Mouse (Mus musculus): ENCODE measurements around the gene Ccdc73. TPM values are rescaled to one million over a fixed set of nuclear protein-coding genes. Genes with fewer than 3 reads are reported as not detected.

Gene Ccdc73
- total and polyA plus RNA-seq, 3 experiments = 2.2 to 5.1 (median 2.2) TPM

- peak overlapping the region; percentile 86; the same call in 1 of the 2 replicates for H3K9ac ChIP-seq (ENCODE audit: insufficient read depth, low read depth)
These were observed 20.0 kb upstream of the Ccdc73 start for GRCm38 (mm10) chr2:104847645-104848044.

GRCm38 (mm10) chr2:104848235-104849161 is 19.1 kb upstream of the Ccdc73 start:
- dilution Hi-C loops (cut with MboI; ENCODE audit: extremely low pct_ligation_motif_present, extremely low pct_unique_long_range_greater_than_20kb, low sequenced_read_pairs) = no loop called here
- peak overlapping the region; percentile 59 for H3K4me2 ChIP-seq (ENCODE audit: insufficient read depth, low read depth, poor library complexity, severe bottlenecking)
- peak overlapping the region; percentile 81 to 95 (median 83) for H3K4me3 ChIP-seq (replicated peaks in 1 of 3; ENCODE audit: low read depth in 2 of 3, low read length in 2 of 3, poor library complexity in 1 of 3)
- DNase-seq (ENCODE audit: extremely low read depth) = peak; percentile 80
- no peaks in the 10 kb centered on the region for H3K79me2 ChIP-seq (replicated peaks; ENCODE audit: control insufficient read depth, extremely low read depth, insufficient read depth, poor library complexity, severe bottlenecking)
- no peaks in the 10 kb centered on the region for H3K9me3 ChIP-seq (replicated peaks; ENCODE audit: low read length)
- H3K27ac ChIP-seq (ENCODE audit: insufficient read depth, low read depth) = peak overlapping the region; percentile 93
- peak overlapping the region; percentile 86 for H3K9ac ChIP-seq (ENCODE audit: insufficient read depth, low read depth)
- in situ Hi-C loops (cut with MboI; ENCODE audit: low pct_ligation_motif_present, low pct_unique_long_range_greater_than_20kb, low sequenced_read_pairs) = no loop called here
- peaks cover 5 to 27% of the 10 kb centered on the region in 2 experiments for H3K36me3 ChIP-seq (replicated peaks in 1 of 2; ENCODE audit: control insufficient read depth in 1 of 2, insufficient read depth in 1 of 2, low read length in 1 of 2)
- peaks cover 3% of the 10 kb centered on the region for H3K27me3 ChIP-seq (replicated peaks)
- H3K4me1 ChIP-seq (ENCODE audit: control insufficient read depth in 1 of 2, insufficient read depth in 2 of 2) = peaks cover 9 to 14% of the 10 kb centered on the region in 2 experiments
- TF ChIP-seq MYC (IDR thresholded peaks at IDR 0.05; ENCODE audit: low read depth, low read length) = peak; percentile 71
- TF ChIP-seq BHLHE40 (IDR thresholded peaks at IDR 0.05; ENCODE audit: low read depth, low read length) = peak; percentile 49
- TF ChIP-seq CTCF (conservative IDR thresholded peaks at IDR 0.05 in 1 of 2, IDR thresholded peaks at IDR 0.05 in 1 of 2; ENCODE audit: low read depth in 2 of 2, low read length in 2 of 2) = no peak
- no peak for TF ChIP-seq E2F4 (IDR thresholded peaks at IDR 0.05; ENCODE audit: insufficient replicate concordance, low read depth, low read length)
- peak; percentile 83 for TF ChIP-seq MEF2A (IDR thresholded peaks at IDR 0.05; ENCODE audit: borderline replicate concordance, low read depth, low read length)
- peak; percentile 10 for TF ChIP-seq ELF1 (IDR thresholded peaks at IDR 0.05; ENCODE audit: low read depth, low read length)
- TF ChIP-seq NRF1 (IDR thresholded peaks at IDR 0.05; ENCODE audit: low read depth, low read length) = peak; percentile 3; the same call in 1 of the 2 replicates
- peak; percentile 82 for TF ChIP-seq TCF12 (IDR thresholded peaks at IDR 0.05; ENCODE audit: low read depth, low read length)
- peak; percentile 45; the same call in 1 of the 2 replicates for TF ChIP-seq CHD2 (IDR thresholded peaks at IDR 0.05; ENCODE audit: low read length)
- TF ChIP-seq ETS1 (conservative IDR thresholded peaks at IDR 0.05; ENCODE audit: low read depth, low read length) = peak; percentile 75
- no peak; the same call in 1 of the 2 replicates for TF ChIP-seq SMC3 (IDR thresholded peaks at IDR 0.05; ENCODE audit: low read depth, low read length)
- peak; percentile 34; the same call in 1 of the 2 replicates for TF ChIP-seq MAZ (IDR thresholded peaks at IDR 0.05; ENCODE audit: low read depth, low read length)
- 0 out of 2 replicates have a peak, but pooled peaks have one; percentile 52 for TF ChIP-seq TBP (conservative IDR thresholded peaks at IDR 0.05; ENCODE audit: low read depth, low read length)
- TF ChIP-seq GABPA (IDR thresholded peaks at IDR 0.05; ENCODE audit: insufficient replicate concordance, low read depth, low read length) = no peak
- peak; percentile 93 for TF ChIP-seq SIN3A (IDR thresholded peaks at IDR 0.05; ENCODE audit: low read length)
- TF ChIP-seq USF2 (conservative IDR thresholded peaks at IDR 0.05; ENCODE audit: low read depth, low read length) = no peak
- peak; percentile 52; the same call in 1 of the 2 replicates for TF ChIP-seq JUND (conservative IDR thresholded peaks at IDR 0.05; ENCODE audit: low read depth, low read length)

More at GRCm38 (mm10) chr2:104847645-104848044, 20.0 kb upstream of the Ccdc73 start:
- peaks cover 3% of the 10 kb centered on the region for H3K27me3 ChIP-seq (replicated peaks)
- H3K4me2 ChIP-seq (ENCODE audit: insufficient read depth, low read depth, poor library complexity, severe bottlenecking) = peak overlapping the region; percentile 54
- peak overlapping the region; percentile 93 for H3K27ac ChIP-seq (ENCODE audit: insufficient read depth, low read depth)
- no peaks in the 10 kb centered on the region for H3K9me3 ChIP-seq (replicated peaks; ENCODE audit: low read length)
- H3K4me1 ChIP-seq (ENCODE audit: control insufficient read depth in 1 of 2, insufficient read depth in 2 of 2) = peaks cover 6 to 14% of the 10 kb centered on the region in 2 experiments
- no peaks in the 10 kb centered on the region for H3K79me2 ChIP-seq (replicated peaks; ENCODE audit: control insufficient read depth, extremely low read depth, insufficient read depth, poor library complexity, severe bottlenecking)
- in situ Hi-C loops (cut with MboI; ENCODE audit: low pct_ligation_motif_present, low pct_unique_long_range_greater_than_20kb, low sequenced_read_pairs) (no loop called here), dilution Hi-C loops (cut with MboI; ENCODE audit: extremely low pct_ligation_motif_present, extremely low pct_unique_long_range_greater_than_20kb, low sequenced_read_pairs) (no loop called here)
- DNase-seq (ENCODE audit: extremely low read depth) = peak; percentile 83
- H3K4me3 ChIP-seq (replicated peaks in 1 of 3; ENCODE audit: low read depth in 2 of 3, low read length in 2 of 3, poor library complexity in 1 of 3) = peak overlapping the region; percentile 81 to 95 (median 83)
- peak; percentile 56 for TF ChIP-seq IRF4 (IDR thresholded peaks at IDR 0.05; ENCODE audit: low read depth, low read length)
- TF ChIP-seq ZC3H11A (IDR thresholded peaks at IDR 0.05; ENCODE audit: low read depth, low read length) = no peak
- TF ChIP-seq SMC3 (IDR thresholded peaks at IDR 0.05; ENCODE audit: low read depth, low read length) = peak; percentile 59
- peak; percentile 15; the same call in 1 of the 2 replicates for TF ChIP-seq ELF1 (IDR thresholded peaks at IDR 0.05; ENCODE audit: low read depth, low read length)
- peak; percentile 37 to 75; a peak in 3 of 4 replicates for TF ChIP-seq CTCF (conservative IDR thresholded peaks at IDR 0.05 in 1 of 2, IDR thresholded peaks at IDR 0.05 in 1 of 2; ENCODE audit: low read depth in 2 of 2, low read length in 2 of 2)
- TF ChIP-seq CHD2 (IDR thresholded peaks at IDR 0.05; ENCODE audit: low read length) = 0 out of 2 replicates have a peak, but pooled peaks have one; percentile 21
- TF ChIP-seq TBP (conservative IDR thresholded peaks at IDR 0.05; ENCODE audit: low read depth, low read length) = 0 out of 2 replicates have a peak, but pooled peaks have one; percentile 56
- TF ChIP-seq UBTF (IDR thresholded peaks at IDR 0.05; ENCODE audit: low read depth, low read length) = no peak
- TF ChIP-seq ZKSCAN1 (IDR thresholded peaks at IDR 0.05; ENCODE audit: borderline replicate concordance, low read depth, low read length) = no peak
- peak; percentile 57; the same call in 1 of the 2 replicates for TF ChIP-seq BHLHE40 (IDR thresholded peaks at IDR 0.05; ENCODE audit: low read depth, low read length)
- peak; percentile 36 for TF ChIP-seq RAD21 (IDR thresholded peaks at IDR 0.05; ENCODE audit: low read depth, low read length)
- TF ChIP-seq TCF12 (IDR thresholded peaks at IDR 0.05; ENCODE audit: low read depth, low read length) = 0 out of 2 replicates have a peak, but pooled peaks have one; percentile 11
- peak; percentile 58; the same call in 1 of the 2 replicates for TF ChIP-seq MYC (IDR thresholded peaks at IDR 0.05; ENCODE audit: low read depth, low read length)
- TF ChIP-seq HCFC1 (IDR thresholded peaks at IDR 0.05; ENCODE audit: low read depth, low read length) = no peak
- TF ChIP-seq RCOR1 (conservative IDR thresholded peaks at IDR 0.05; ENCODE audit: low read depth, low read length) = no peak
- no peak for TF ChIP-seq USF2 (conservative IDR thresholded peaks at IDR 0.05; ENCODE audit: low read depth, low read length)
- TF ChIP-seq MAZ (IDR thresholded peaks at IDR 0.05; ENCODE audit: low read depth, low read length) = 0 out of 2 replicates have a peak, but pooled peaks have one; percentile 10
- TF ChIP-seq CHD1 (IDR thresholded peaks at IDR 0.05; ENCODE audit: low read depth, low read length) = no peak
- no peak for TF ChIP-seq USF1 (IDR thresholded peaks at IDR 0.05; ENCODE audit: low read depth, low read length)
- peak; percentile 52; the same call in 1 of the 2 replicates for TF ChIP-seq SIN3A (IDR thresholded peaks at IDR 0.05; ENCODE audit: low read length)
- no peak for TF ChIP-seq POLR2A (IDR thresholded peaks at IDR 0.05; ENCODE audit: low read depth, low read length)
- TF ChIP-seq MAX (IDR thresholded peaks at IDR 0.05; ENCODE audit: low read length) = 0 out of 2 replicates have a peak, but pooled peaks have one; percentile 27
- TF ChIP-seq JUND (conservative IDR thresholded peaks at IDR 0.05; ENCODE audit: low read depth, low read length) = peak; percentile 51
- TF ChIP-seq POLR2AphosphoS2 (IDR thresholded peaks at IDR 0.05; ENCODE audit: low read depth, low read length) = no peak
- no peak for TF ChIP-seq E2F4 (IDR thresholded peaks at IDR 0.05; ENCODE audit: insufficient replicate concordance, low read depth, low read length)
- TF ChIP-seq MEF2A (IDR thresholded peaks at IDR 0.05; ENCODE audit: borderline replicate concordance, low read depth, low read length) = peak; percentile 74
- TF ChIP-seq JUN (IDR thresholded peaks at IDR 0.05; ENCODE audit: insufficient read depth, low read depth, low read length) = 0 out of 2 replicates have a peak, but pooled peaks have one; percentile 4
- 0 out of 2 replicates have a peak, but pooled peaks have one; percentile 23 for TF ChIP-seq EP300 (IDR thresholded peaks at IDR 0.05; ENCODE audit: low read length)
- H3K36me3 ChIP-seq (replicated peaks in 1 of 2; ENCODE audit: control insufficient read depth in 1 of 2, insufficient read depth in 1 of 2, low read length in 1 of 2) = peaks cover 7 to 32% of the 10 kb centered on the region in 2 experiments

All from CH12.LX (cell line).